Mouse (Mus musculus) MEL (cell line): ENCODE results near the gene Rnf220. TPM values are rescaled to one million over a fixed set of nuclear protein-coding genes. Genes with fewer than 3 reads are reported as not detected.

ENCODE experiments used
- DNase-seq: peaks from one replicate; pipeline ENCODE4 v3.0.0; 2011; ENCODE audit warnings: low read depth, low spot score
- H3K27ac ChIP-seq: 2 replicates; pipeline ENCODE4 v1.5.1; 2012; ENCODE audit warnings: low read depth, mild to moderate bottlenecking, control low read depth, low read length, moderate library complexity; ENCODE audit not compliant: control insufficient read depth
- H3K27me3 ChIP-seq, 2 experiments: fragments of 150-350 bp in 1 of 2; sonication (generic) in 1 of 2; 2 replicates each; pipeline ENCODE4 v1.6.1; 2012; ENCODE audit warnings: low read length in 2 of 2, mild to moderate bottlenecking in 2 of 2, improper control_type of control experiment in 1 of 2, moderate library complexity in 1 of 2; ENCODE audit not compliant: insufficient read depth in 2 of 2, control insufficient read depth in 1 of 2
- H3K36me3 ChIP-seq, 2 experiments: 2 replicates each; pipeline ENCODE4 v1.6.1; 2012 to 2014; ENCODE audit warnings: low read length in 2 of 2, improper control_type of control experiment in 1 of 2, inconsistent platforms in 1 of 2, mild to moderate bottlenecking in 1 of 2; ENCODE audit not compliant: insufficient read depth in 2 of 2, control insufficient read depth in 1 of 2
- H3K4me1 ChIP-seq, 2 experiments: fragments of 150-350 bp in 1 of 2; sonication (generic) in 1 of 2; 2 replicates each; pipeline ENCODE4 v1.6.1; 2012; ENCODE audit warnings: low read length in 2 of 2, improper control_type of control experiment in 1 of 2, mild to moderate bottlenecking in 1 of 2; ENCODE audit not compliant: insufficient read depth in 2 of 2, control insufficient read depth in 1 of 2
- H3K4me3 ChIP-seq, 2 experiments: fragments of 150-350 bp in 1 of 2; sonication (generic) in 1 of 2; 2 replicates each; pipeline ENCODE4 v1.5.1; 2012; ENCODE audit warnings: low read depth in 2 of 2, low read length in 2 of 2, mild to moderate bottlenecking in 2 of 2, moderate library complexity in 2 of 2, control low read depth in 1 of 2, improper control_type of control experiment in 1 of 2; ENCODE audit not compliant: control insufficient read depth in 1 of 2, insufficient read depth in 1 of 2
- H3K79me2 ChIP-seq: 2 replicates; pipeline ENCODE4 v1.6.1; 2012; ENCODE audit warnings: mild to moderate bottlenecking, low read length, moderate library complexity; ENCODE audit not compliant: control insufficient read depth, poor library complexity, insufficient read depth
- H3K9ac ChIP-seq: 2 replicates; pipeline ENCODE4 v1.6.1; 2012; ENCODE audit warnings: low read depth, mild to moderate bottlenecking, control low read depth, low read length, moderate library complexity; ENCODE audit not compliant: control insufficient read depth, poor library complexity, severe bottlenecking
- H3K9me3 ChIP-seq: fragments of 150-350 bp; sonication (generic); replicated peaks from 2 replicates; pipeline ENCODE4 v1.6.1; 2012; ENCODE audit warnings: mild to moderate bottlenecking, low read length, improper control_type of control experiment, moderate library complexity; ENCODE audit not compliant: insufficient read depth
- CHD1 ChIP-seq: IDR thresholded peaks from 2 replicates; pipeline ENCODE4 v1.6.1; 2012; ENCODE audit warnings: low read depth, mild to moderate bottlenecking, inconsistent platforms, low read length, improper control_type of control experiment
- CTCF ChIP-seq, 3 experiments: IDR thresholded peaks in 2 of 3; conservative IDR thresholded peaks in 1 of 3; 2 replicates each; pipeline ENCODE4 v1.5.1; 2011 to 2012; ENCODE audit warnings: low read length in 3 of 3, low read depth in 2 of 3, mild to moderate bottlenecking in 2 of 3, improper control_type of control experiment in 1 of 3, inconsistent platforms in 1 of 3, mixed read lengths in 1 of 3, moderate library complexity in 1 of 3; ENCODE audit not compliant: control insufficient read depth in 1 of 3, insufficient read depth in 1 of 3, poor library complexity in 1 of 3, severe bottlenecking in 1 of 3
- E2F4 ChIP-seq: IDR thresholded peaks from 2 replicates; pipeline ENCODE4 v1.6.1; 2011; ENCODE audit warnings: low read depth, low read length, improper control_type of control experiment, borderline replicate concordance
- ELF1 ChIP-seq: IDR thresholded peaks from 2 replicates; pipeline ENCODE4 v1.6.1; 2014; ENCODE audit warnings: low read depth, mild to moderate bottlenecking, inconsistent platforms, low read length, improper control_type of control experiment, moderate library complexity
- GABPA ChIP-seq: IDR thresholded peaks from 2 replicates; pipeline ENCODE4 v1.6.1; 2012; ENCODE audit warnings: low read depth, mild to moderate bottlenecking, inconsistent platforms, low read length, improper control_type of control experiment, moderate library complexity
- HCFC1 ChIP-seq: IDR thresholded peaks from 2 replicates; pipeline ENCODE4 v1.6.1; 2012; ENCODE audit warnings: low read depth, mild to moderate bottlenecking, inconsistent platforms, low read length, improper control_type of control experiment, moderate library complexity
- JUND ChIP-seq: IDR thresholded peaks from 2 replicates; pipeline ENCODE4 v1.6.1; 2011; ENCODE audit warnings: low read depth, mild to moderate bottlenecking, improper control_type of control experiment, low read length
- MAX ChIP-seq: IDR thresholded peaks from 2 replicates; pipeline ENCODE4 v1.6.1; 2011; ENCODE audit warnings: low read length, improper control_type of control experiment
- MAZ ChIP-seq: IDR thresholded peaks from 2 replicates; pipeline ENCODE4 v1.6.1; 2012; ENCODE audit warnings: low read depth, mild to moderate bottlenecking, inconsistent platforms, low read length, improper control_type of control experiment
- MEF2A ChIP-seq: IDR thresholded peaks from 2 replicates; pipeline ENCODE4 v1.6.1; 2014; ENCODE audit warnings: low read depth, mild to moderate bottlenecking, inconsistent platforms, low read length, improper control_type of control experiment; ENCODE audit not compliant: poor library complexity, insufficient replicate concordance, severe bottlenecking; ENCODE audit errors: extremely low read depth
- NELFE ChIP-seq: IDR thresholded peaks from 2 replicates; pipeline ENCODE4 v1.6.1; 2011; ENCODE audit warnings: low read depth, low read length, improper control_type of control experiment
- POLR2AphosphoS5 ChIP-seq: IDR thresholded peaks from 2 replicates; pipeline ENCODE4 v1.6.1; 2012; ENCODE audit warnings: low read depth, borderline replicate concordance, mild to moderate bottlenecking, inconsistent platforms, low read length, moderate library complexity, mixed read lengths
- RAD21 ChIP-seq: IDR thresholded peaks from 2 replicates; pipeline ENCODE4 v1.6.1; 2011; ENCODE audit warnings: mild to moderate bottlenecking, low read depth, low read length, improper control_type of control experiment
- RCOR1 ChIP-seq: IDR thresholded peaks from 2 replicates; pipeline ENCODE4 v1.6.1; 2012; ENCODE audit warnings: low read depth, mild to moderate bottlenecking, inconsistent platforms, low read length, improper control_type of control experiment
- TAL1 ChIP-seq: IDR thresholded peaks from 2 replicates; pipeline ENCODE4 v1.6.1; 2012; ENCODE audit warnings: mild to moderate bottlenecking, inconsistent platforms, low read length, moderate library complexity, mixed read lengths
- TBP ChIP-seq: IDR thresholded peaks from 2 replicates; pipeline ENCODE4 v1.8.0; 2011; ENCODE audit warnings: low read depth, low read length, improper control_type of control experiment
- TCF12 ChIP-seq: IDR thresholded peaks from 2 replicates; pipeline ENCODE4 v1.6.1; 2014; ENCODE audit warnings: low read depth, mild to moderate bottlenecking, inconsistent platforms, low read length, improper control_type of control experiment, moderate library complexity
- UBTF ChIP-seq: IDR thresholded peaks from 2 replicates; pipeline ENCODE4 v1.6.1; 2012; ENCODE audit warnings: low read depth, mild to moderate bottlenecking, inconsistent platforms, low read length, improper control_type of control experiment, moderate library complexity, borderline replicate concordance; ENCODE audit not compliant: insufficient read depth
- USF1 ChIP-seq: IDR thresholded peaks from 2 replicates; pipeline ENCODE4 v1.6.1; 2014; ENCODE audit warnings: low read depth, mild to moderate bottlenecking, inconsistent platforms, low read length, improper control_type of control experiment, moderate library complexity
- ZC3H11A ChIP-seq: IDR thresholded peaks from 2 replicates; pipeline ENCODE4 v1.6.1; 2012; ENCODE audit warnings: low read depth, mild to moderate bottlenecking, inconsistent platforms, low read length, improper control_type of control experiment
- ZKSCAN1 ChIP-seq: IDR thresholded peaks from 2 replicates; pipeline ENCODE4 v1.6.1; 2012; ENCODE audit warnings: low read depth, mild to moderate bottlenecking, inconsistent platforms, low read length, improper control_type of control experiment, moderate library complexity
- polyA plus RNA-seq, 2 experiments: library from polyadenylated mRNA; stranded (reverse) in 1 of 2; unstranded in 1 of 2; fragments of >175 nt in 1 of 2; fragments of >200 nt in 1 of 2; gene quantifications; 2 replicates each; pipeline versions ENCODE4 v1.2.1 to v1.2.4; 2012; ENCODE audit warnings: low replicate concordance in 2 of 2, low read depth in 1 of 2; ENCODE audit not compliant: insufficient read length in 2 of 2, insufficient read depth in 1 of 2, missing spikeins in 1 of 2
- total RNA-seq: library from RNA; depleted of rRNA; stranded (reverse); fragments of 300-350 nt; gene quantifications from 2 replicates; pipeline ENCODE4 v1.2.3, GENCODE M21; 2012

Gene Rnf220
- total and polyA plus RNA-seq, 3 experiments = 121 to 201 TPM; not detected in 1

- Histone ChIP-seq H3K4me3 (no peak overlapping the region), H3K79me2 (no peaks in the 10 kb centered on the region), H3K9me3 (no peaks in the 10 kb centered on the region)
- TF ChIP-seq GABPA (no peak), RCOR1 (no peak)
- TF ChIP-seq, all 39 proteins: peak for 0
- DNase-seq = no peak
- H3K27ac ChIP-seq = no peak overlapping the region
- no peak overlapping the region for H3K9ac ChIP-seq
- peaks cover 0 to 10% of the 10 kb centered on the region in 2 experiments; a peak in 2 of 4 replicates for H3K36me3 ChIP-seq
- peaks cover 8 to 24% of the 10 kb centered on the region in 2 experiments for H3K4me1 ChIP-seq
- H3K27me3 ChIP-seq = no peaks in the 10 kb centered on the region
Measured at GRCm38 (mm10) chr4:117314849-117315500, 181.9 kb downstream of the Rnf220 start.

- TF ChIP-seq CTCF (IDR thresholded peaks at IDR 0.05 in 2 of 3, conservative IDR thresholded peaks at IDR 0.05 in 1 of 3; ENCODE audit: control insufficient read depth in 1 of 3, insufficient read depth in 1 of 3, low read depth in 2 of 3, low read length in 3 of 3, poor library complexity in 1 of 3, severe bottlenecking in 1 of 3) (peak in 1 of 3 experiments; percentile 23; a peak in 2 of 6 replicates), RCOR1 (no peak)
- Histone ChIP-seq H3K27me3 (no peaks in the 10 kb centered on the region), H3K4me1 (peaks cover 8 to 24% of the 10 kb centered on the region in 2 experiments), H3K36me3 (peaks cover 0 to 10% of the 10 kb centered on the region in 2 experiments; a peak in 2 of 4 replicates), H3K9ac (peak overlapping the region; percentile 49), H3K27ac (peak overlapping the region; percentile 87), H3K4me3 (peak overlapping the region; percentile 5 to 36; a peak in 3 of 4 replicates), H3K79me2 (no peaks in the 10 kb centered on the region), H3K9me3 (no peaks in the 10 kb centered on the region)
- DNase-seq = no peak
Measured at GRCm38 (mm10) chr4:117313085-117313424, 183.8 kb downstream of the Rnf220 start.

GRCm38 (mm10) chr4:117312416-117313084 is 184.3 kb downstream of the Rnf220 start:
- Histone ChIP-seq H3K36me3 (peaks cover 0 to 10% of the 10 kb centered on the region in 2 experiments; a peak in 2 of 4 replicates), H3K9ac (peak overlapping the region; percentile 65), H3K27me3 (no peaks in the 10 kb centered on the region)
- no peak for TF ChIP-seq RAD21
- peak; percentile 80; the same call in 1 of the 2 replicates for TF ChIP-seq E2F4
- TF ChIP-seq ELF1 = peak; percentile 44; the same call in 1 of the 2 replicates
- TF ChIP-seq HCFC1 = peak; percentile 43; the same call in 1 of the 2 replicates
- no peak for TF ChIP-seq ZC3H11A
- peak; percentile 92 for TF ChIP-seq TCF12
- TF ChIP-seq ZKSCAN1 = no peak
- 0 out of 2 replicates have a peak, but pooled peaks have one; percentile 25 for TF ChIP-seq GABPA
- TF ChIP-seq RCOR1 = peak; percentile 90
- TF ChIP-seq CHD1 = no peak
- TF ChIP-seq MAX = 0 out of 2 replicates have a peak, but pooled peaks have one; percentile 40
- peak; percentile 90 for TF ChIP-seq UBTF
- peak; percentile 94 for TF ChIP-seq TBP
- TF ChIP-seq POLR2AphosphoS5 = no peak
- TF ChIP-seq MEF2A = peak; percentile 11; the same call in 1 of the 2 replicates
- no peak for TF ChIP-seq USF1
- TF ChIP-seq NELFE = peak; percentile 40; the same call in 1 of the 2 replicates
- TF ChIP-seq JUND = 0 out of 2 replicates have a peak, but pooled peaks have one; percentile 9
- peak; percentile 82 for TF ChIP-seq TAL1
- peak; percentile 93 for TF ChIP-seq MAZ
- TF ChIP-seq CTCF (IDR thresholded peaks at IDR 0.05 in 2 of 3, conservative IDR thresholded peaks at IDR 0.05 in 1 of 3; ENCODE audit: control insufficient read depth in 1 of 3, insufficient read depth in 1 of 3, low read depth in 2 of 3, low read length in 3 of 3, poor library complexity in 1 of 3, severe bottlenecking in 1 of 3) = no peak

More at GRCm38 (mm10) chr4:117312416-117313084, 184.3 kb downstream of the Rnf220 start:
- no peaks in the 10 kb centered on the region for H3K79me2 ChIP-seq
- peak overlapping the region; percentile 92 for H3K27ac ChIP-seq
- DNase-seq = peak; percentile 93
- H3K4me3 ChIP-seq = peak overlapping the region; percentile 15 to 36
- H3K9me3 ChIP-seq = no peaks in the 10 kb centered on the region
- peaks cover 8 to 24% of the 10 kb centered on the region in 2 experiments for H3K4me1 ChIP-seq
